Mouse (Mus musculus) brain, embryonic 14.5 days (tissue): ENCODE data around the gene B3glct.

Source experiments
- CTCF ChIP-seq: fragments of 200-500 bp; IDR thresholded peaks from 2 replicates; pipeline ENCODE4 v1.5.1; 2012; ENCODE audit warnings: inconsistent platforms, mild to moderate bottlenecking, moderate library complexity, borderline replicate concordance; ENCODE audit not compliant: insufficient read depth, insufficient read length; ENCODE audit errors: extremely low read depth
- POLR2A ChIP-seq: fragments of 200-500 bp; IDR thresholded peaks from 2 replicates; pipeline ENCODE4 v1.6.1; 2012; ENCODE audit warnings: mild to moderate bottlenecking, inconsistent platforms, borderline replicate concordance; ENCODE audit not compliant: poor library complexity, insufficient read depth, insufficient read length, severe bottlenecking; ENCODE audit errors: extremely low read depth

- no peak for TF ChIP-seq CTCF
- no peak for TF ChIP-seq POLR2A
Observed at GRCm38 (mm10) chr5:149779740-149780139, 101.7 kb downstream of the B3glct start.
